Mouse (Mus musculus) small intestine, adult 2 months (tissue): Measurements from ENCODE around the gene AI661453. TPM values are rescaled to one million over a fixed set of nuclear protein-coding genes. Genes with fewer than 3 reads are reported as not detected.

Experiments used
- H3K27ac ChIP-seq: fragments of 200-500 bp; 2 replicates; pipeline ENCODE4 v1.5.1; 2012; ENCODE audit warnings: low read depth, low read length, control low read depth, inconsistent platforms; ENCODE audit not compliant: insufficient read depth
- H3K27me3 ChIP-seq: fragments of 200-500 bp; 2 replicates; pipeline ENCODE4 v1.6.1; 2012; ENCODE audit warnings: mild to moderate bottlenecking, moderate library complexity, low read length, inconsistent platforms; ENCODE audit not compliant: control insufficient read depth, insufficient read depth
- H3K36me3 ChIP-seq: fragments of 200-500 bp; 2 replicates; pipeline ENCODE4 v1.6.1; 2012; ENCODE audit warnings: mild to moderate bottlenecking, low read length, control low read depth, inconsistent platforms; ENCODE audit not compliant: control insufficient read depth, insufficient read depth
- H3K4me1 ChIP-seq: fragments of 200-500 bp; 2 replicates; pipeline ENCODE4 v1.6.1; 2012; ENCODE audit warnings: low read length, inconsistent platforms, mixed read lengths; ENCODE audit not compliant: control insufficient read depth, insufficient read depth, insufficient read length
- H3K4me3 ChIP-seq: fragments of 200-500 bp; 2 replicates; pipeline ENCODE4 v1.5.1; 2012; ENCODE audit warnings: low read depth, mild to moderate bottlenecking, control low read depth, inconsistent platforms, low read length, moderate library complexity
- CTCF ChIP-seq: fragments of 200-500 bp; IDR thresholded peaks from 2 replicates; pipeline ENCODE4 v1.5.1; 2012; ENCODE audit warnings: low read depth, mild to moderate bottlenecking, control low read depth, inconsistent platforms, low read length, moderate library complexity, mixed read lengths; ENCODE audit not compliant: insufficient replicate concordance, insufficient read length; ENCODE audit errors: extremely low read depth
- POLR2A ChIP-seq: fragments of 200-500 bp; IDR thresholded peaks from 2 replicates; pipeline ENCODE4 v1.6.1; 2012; ENCODE audit warnings: low read depth, mild to moderate bottlenecking, control low read depth, inconsistent platforms, low read length, moderate library complexity
- WGBS: fragments of 180-500 bp; shearing (Covaris S2); methylation state at CpG from one replicate; pipeline ENCODE4 v1.1.7; 2018; 5-methylcytosine and 5-hydroxymethylcytosine counted together
- polyA plus RNA-seq: library from polyadenylated mRNA; depleted of rRNA; stranded (reverse); fragments of >200 nt; gene quantifications from 2 replicates; pipeline ENCODE4 v1.2.3, GENCODE M21; 2012

The AI661453 gene
- polyA plus RNA-seq, 1 experiment: 27.3 TPM

GRCm38 (mm10) chr17:47473434-47473974 lies 37.1 kb downstream of the AI661453 start:
- Histone ChIP-seq H3K4me3 (no peak overlapping the region), H3K4me1 (peaks cover 3% of the 10 kb centered on the region; the same call in 1 of the 2 replicates), H3K36me3 (peaks cover 14% of the 10 kb centered on the region), H3K27ac (no peak overlapping the region), H3K27me3 (no peaks in the 10 kb centered on the region)
- TF ChIP-seq CTCF (peak; percentile 89), POLR2A (no peak)
- WGBS: 10% methylated on average over 8 of the region's 8 CpGs

GRCm38 (mm10) chr17:47474250-47474649 lies 37.8 kb downstream of the AI661453 start:
- H3K27me3 ChIP-seq: no peaks in the 10 kb centered on the region
- peaks cover 8% of the 10 kb centered on the region for H3K36me3 ChIP-seq
- H3K4me1 ChIP-seq: peaks cover 3% of the 10 kb centered on the region; the same call in 1 of the 2 replicates
- H3K27ac ChIP-seq: no peak overlapping the region
- TF ChIP-seq POLR2A (no peak), CTCF (no peak)
- H3K4me3 ChIP-seq: no peak overlapping the region
- WGBS: 56% methylated on average over 4 of the region's 4 CpGs

- TF ChIP-seq CTCF: no peak
- TF ChIP-seq POLR2A: no peak
- peaks cover 3% of the 10 kb centered on the region; the same call in 1 of the 2 replicates for H3K4me1 ChIP-seq
- peaks cover 4% of the 10 kb centered on the region; the same call in 1 of the 2 replicates for H3K36me3 ChIP-seq
- 62% methylated on average over 4 of the region's 4 CpGs for WGBS
- no peaks in the 10 kb centered on the region for H3K27me3 ChIP-seq
- H3K27ac ChIP-seq: no peak overlapping the region
- H3K4me3 ChIP-seq: no peak overlapping the region
These were observed 38.8 kb downstream of the AI661453 start for GRCm38 (mm10) chr17:47475181-47475580.

GRCm38 (mm10) chr17:47475714-47476113 lies 39.3 kb downstream of the AI661453 start:
- TF ChIP-seq POLR2A: no peak
- TF ChIP-seq CTCF: peak; percentile 46; the same call in 1 of the 2 replicates
- no peak overlapping the region for H3K4me3 ChIP-seq
- peaks cover under 1% of the 10 kb centered on the region; the same call in 1 of the 2 replicates for H3K36me3 ChIP-seq
- peaks cover 3% of the 10 kb centered on the region; the same call in 1 of the 2 replicates for H3K4me1 ChIP-seq
- H3K27ac ChIP-seq: no peak overlapping the region
- H3K27me3 ChIP-seq: no peaks in the 10 kb centered on the region
- 66% methylated on average over 3 of the region's 3 CpGs for WGBS

GRCm38 (mm10) chr17:47479887-47480286 lies 43.5 kb downstream of the AI661453 start:
- H3K4me3 ChIP-seq: no peak overlapping the region
- H3K27me3 ChIP-seq: no peaks in the 10 kb centered on the region
- H3K36me3 ChIP-seq: no peaks in the 10 kb centered on the region
- no peak for TF ChIP-seq CTCF
- no peak for TF ChIP-seq POLR2A
- WGBS: 26% methylated on average over 3 of the region's 3 CpGs
- H3K4me1 ChIP-seq: peaks cover 9% of the 10 kb centered on the region; the same call in 1 of the 2 replicates
- H3K27ac ChIP-seq: no peak overlapping the region

- 32% methylated on average over 2 of the region's 2 CpGs for WGBS
- Histone ChIP-seq H3K27me3 (no peaks in the 10 kb centered on the region), H3K36me3 (no peaks in the 10 kb centered on the region), H3K4me1 (peaks cover 19% of the 10 kb centered on the region), H3K27ac (no peak overlapping the region), H3K4me3 (no peak overlapping the region)
- TF ChIP-seq CTCF (peak; percentile 81; the same call in 1 of the 2 replicates), POLR2A (no peak)
These were observed 46.0 kb downstream of the AI661453 start for GRCm38 (mm10) chr17:47482401-47482800.

DNA sequence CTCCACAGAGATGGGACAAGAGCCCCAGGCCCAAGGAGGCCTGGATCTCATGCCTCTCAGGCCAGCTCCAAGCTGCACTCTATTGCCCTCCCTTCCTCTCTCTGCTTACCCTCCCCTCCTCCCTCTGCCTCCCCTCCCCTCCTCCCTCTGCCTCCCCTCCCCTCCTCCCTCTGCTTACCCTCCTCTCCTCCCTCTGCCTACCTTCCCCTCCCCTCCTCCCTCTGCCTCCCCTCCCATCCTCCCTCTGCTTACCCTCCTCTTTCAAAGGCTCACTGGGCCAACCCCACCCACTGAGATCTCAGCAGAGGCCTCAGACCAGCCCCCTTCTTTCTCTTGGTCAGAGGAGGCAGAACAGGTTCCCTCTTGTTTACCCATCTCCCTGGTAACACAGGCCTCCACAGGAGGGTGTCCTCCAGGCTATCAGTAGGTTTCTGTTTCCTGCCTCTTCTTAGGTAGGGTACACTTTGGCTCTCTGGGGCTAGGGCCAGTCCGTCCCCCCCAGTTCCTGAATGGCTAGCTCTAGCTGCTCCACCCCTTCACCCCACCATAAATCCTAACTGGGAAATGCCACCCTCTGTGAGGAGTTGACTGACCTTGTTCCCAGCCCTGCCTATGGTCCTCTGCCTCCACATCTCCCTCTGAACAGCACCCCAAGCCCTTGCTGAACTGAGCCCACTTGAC lies 48.0 kb downstream of the AI661453 start:
- Histone ChIP-seq H3K36me3 (peaks cover 12% of the 10 kb centered on the region; the same call in 1 of the 2 replicates), H3K27ac (peak overlapping the region; percentile 50), H3K4me1 (peaks cover 19% of the 10 kb centered on the region), H3K4me3 (no peak overlapping the region), H3K27me3 (no peaks in the 10 kb centered on the region)
- TF ChIP-seq POLR2A (no peak), CTCF (no peak)
- WGBS: 10% methylated on average over 1 of the region's 1 CpGs
